Mouse (Mus musculus) spleen, adult 2 months (tissue): ENCODE measurements around the gene Rabggta.

Experiments used
- CTCF ChIP-seq: fragments of 200-500 bp; IDR thresholded peaks from 2 replicates; pipeline ENCODE4 v1.5.1; 2011; ENCODE audit warnings: mild to moderate bottlenecking, inconsistent platforms; ENCODE audit not compliant: insufficient read depth, insufficient read length, insufficient replicate concordance; ENCODE audit errors: extremely low read depth
- POLR2A ChIP-seq: fragments of 200-500 bp; IDR thresholded peaks from 2 replicates; pipeline ENCODE4 v1.6.1; 2011; ENCODE audit warnings: low read depth, low read length, inconsistent platforms

- TF ChIP-seq POLR2A (no peak; the same call in none of the 2 replicates), CTCF (no peak)
Observed at GRCm38 (mm10) chr14:55745180-55745860, 23.3 kb upstream of the Rabggta start, which contains the start of the genes Dhrs1 and Nop9.
